Mouse (Mus musculus) thymus, adult 2 months (tissue): ENCODE measurements around the gene Ryr2. TPM values are rescaled to one million over a fixed set of nuclear protein-coding genes. Genes with fewer than 3 reads are reported as not detected.

Source experiments
- DNase-seq: peaks from one replicate; pipeline ENCODE4 v3.0.0; 2021
- H3K27ac ChIP-seq: fragments of 200-500 bp; 2 replicates; pipeline ENCODE4 v1.5.1; 2012; ENCODE audit warnings: low read length, control low read depth; ENCODE audit not compliant: control insufficient read depth, insufficient read depth
- H3K27me3 ChIP-seq: fragments of 200-500 bp; 2 replicates; pipeline ENCODE4 v1.6.1; 2012; ENCODE audit warnings: mild to moderate bottlenecking, low read length, moderate library complexity, mixed read lengths; ENCODE audit not compliant: control insufficient read depth, insufficient read depth
- H3K36me3 ChIP-seq: fragments of 200-500 bp; 2 replicates; pipeline ENCODE4 v1.6.1; 2012; ENCODE audit warnings: mild to moderate bottlenecking, low read length, moderate library complexity; ENCODE audit not compliant: control insufficient read depth, insufficient read depth
- H3K4me1 ChIP-seq: fragments of 200-500 bp; replicated peaks from 2 replicates; pipeline ENCODE4 v1.6.1; 2012; ENCODE audit warnings: low read length; ENCODE audit not compliant: control insufficient read depth, insufficient read depth
- H3K4me3 ChIP-seq: fragments of 200-500 bp; 2 replicates; pipeline ENCODE4 v1.5.1; 2012; ENCODE audit warnings: mild to moderate bottlenecking, low read length, control low read depth, moderate library complexity; ENCODE audit not compliant: control insufficient read depth, insufficient read depth
- CTCF ChIP-seq: fragments of 200-500 bp; IDR thresholded peaks from 2 replicates; pipeline ENCODE4 v1.5.1; 2012; ENCODE audit warnings: mild to moderate bottlenecking, control low read depth, low read length, moderate library complexity, borderline replicate concordance; ENCODE audit not compliant: control insufficient read depth, poor library complexity, insufficient read depth; ENCODE audit errors: extremely low read depth
- POLR2A ChIP-seq: fragments of 200-500 bp; IDR thresholded peaks from 2 replicates; pipeline ENCODE4 v1.6.1; 2012; ENCODE audit warnings: mild to moderate bottlenecking, low read length, control low read depth, moderate library complexity; ENCODE audit not compliant: control insufficient read depth, poor library complexity, insufficient read depth; ENCODE audit errors: extremely low read depth
- WGBS: fragments of 180-500 bp; shearing (Covaris S2); methylation state at CpG from one replicate; pipeline ENCODE4 v1.1.7; 2018; 5-methylcytosine and 5-hydroxymethylcytosine counted together
- polyA plus RNA-seq: library from polyadenylated mRNA; depleted of rRNA; stranded (reverse); fragments of >200 nt; gene quantifications from 2 replicates; pipeline ENCODE4 v1.2.3, GENCODE M21; 2012

Ryr2 gene
- polyA plus RNA-seq, 1 experiment: 3.6 TPM

- no peak overlapping the region for H3K27ac ChIP-seq
- H3K4me1 ChIP-seq: no peaks in the 10 kb centered on the region
- H3K27me3 ChIP-seq: no peaks in the 10 kb centered on the region
- no peak overlapping the region for H3K4me3 ChIP-seq
- DNase-seq: no peak
- TF ChIP-seq POLR2A (no peak), CTCF (no peak)
- no peaks in the 10 kb centered on the region for H3K36me3 ChIP-seq
These were observed 443.9 kb downstream of the Ryr2 start for GRCm38 (mm10) chr13:11662815-11663214.

GRCm38 (mm10) chr13:11644846-11645245 is 461.9 kb downstream of the Ryr2 start:
- no peaks in the 10 kb centered on the region for H3K36me3 ChIP-seq
- no peak overlapping the region for H3K27ac ChIP-seq
- no peak for TF ChIP-seq CTCF
- no peak for TF ChIP-seq POLR2A
- no peaks in the 10 kb centered on the region for H3K27me3 ChIP-seq
- WGBS: 94% methylated on average over 1 of the region's 1 CpGs
- no peaks in the 10 kb centered on the region for H3K4me1 ChIP-seq
- no peak for DNase-seq
- H3K4me3 ChIP-seq: no peak overlapping the region

- Histone ChIP-seq H3K36me3 (no peaks in the 10 kb centered on the region), H3K27ac (no peak overlapping the region), H3K4me1 (no peaks in the 10 kb centered on the region), H3K4me3 (no peak overlapping the region), H3K27me3 (no peaks in the 10 kb centered on the region)
- TF ChIP-seq POLR2A: no peak
- TF ChIP-seq CTCF: no peak
- 96% methylated on average over 5 of the region's 5 CpGs for WGBS
- no peak for DNase-seq
These were observed 470.4 kb downstream of the Ryr2 start for GRCm38 (mm10) chr13:11636383-11636782.

GRCm38 (mm10) chr13:11624513-11624912 is 482.2 kb downstream of the Ryr2 start:
- H3K4me1 ChIP-seq: no peaks in the 10 kb centered on the region
- H3K36me3 ChIP-seq: no peaks in the 10 kb centered on the region
- TF ChIP-seq POLR2A: no peak
- no peak for TF ChIP-seq CTCF
- WGBS: 92% methylated on average over 7 of the region's 7 CpGs
- no peaks in the 10 kb centered on the region for H3K27me3 ChIP-seq
- DNase-seq: no peak
- H3K4me3 ChIP-seq: no peak overlapping the region
- H3K27ac ChIP-seq: no peak overlapping the region

- Histone ChIP-seq H3K36me3 (no peaks in the 10 kb centered on the region), H3K4me1 (no peaks in the 10 kb centered on the region), H3K27me3 (no peaks in the 10 kb centered on the region), H3K4me3 (no peak overlapping the region), H3K27ac (no peak overlapping the region)
- 94% methylated on average over 9 of the region's 9 CpGs for WGBS
- TF ChIP-seq CTCF: no peak
- no peak for TF ChIP-seq POLR2A
- DNase-seq: no peak
These were observed 511.3 kb downstream of the Ryr2 start for GRCm38 (mm10) chr13:11595431-11595830.

DNA sequence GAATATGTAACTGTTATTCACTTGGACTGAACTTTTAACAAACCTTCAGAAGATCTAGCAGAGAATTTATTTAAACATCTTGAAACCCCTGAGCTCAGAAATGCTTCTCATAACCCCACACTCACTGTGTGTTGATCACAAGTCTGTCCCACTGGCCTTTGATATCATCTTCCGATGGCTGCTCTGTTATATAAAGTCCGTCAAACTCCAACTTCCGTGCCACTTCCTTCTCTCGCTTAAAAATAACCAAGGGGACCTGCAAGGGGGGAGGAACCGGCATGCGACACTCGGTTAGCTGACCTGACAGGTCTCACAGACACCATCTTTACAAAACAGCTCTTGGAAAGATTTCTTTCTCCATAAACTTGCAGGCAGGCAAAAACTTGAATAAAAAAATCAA is 521.5 kb downstream of the Ryr2 start:
- DNase-seq: no peak
- Histone ChIP-seq H3K36me3 (no peaks in the 10 kb centered on the region), H3K4me3 (no peak overlapping the region), H3K27ac (no peak overlapping the region), H3K27me3 (no peaks in the 10 kb centered on the region), H3K4me1 (no peaks in the 10 kb centered on the region)
- TF ChIP-seq POLR2A: no peak
- TF ChIP-seq CTCF: no peak
- WGBS: 14% methylated on average over 7 of the region's 7 CpGs

- 47% methylated on average over 2 of the region's 2 CpGs for whole genome bisulfite sequencing
- Histone ChIP-seq H3K27me3 (no peaks in the 10 kb centered on the region), H3K4me1 (no peaks in the 10 kb centered on the region), H3K4me3 (no peak overlapping the region), H3K36me3 (no peaks in the 10 kb centered on the region), H3K27ac (no peak overlapping the region)
- no peak for DNase-seq
- TF ChIP-seq CTCF (no peak), POLR2A (no peak)
These were observed 534.2 kb downstream of the Ryr2 start for GRCm38 (mm10) chr13:11572552-11572951.
